Mouse (Mus musculus) large intestine, adult 2 months (tissue): ENCODE measurements around the gene 1700020L24Rik. TPM values are rescaled to one million over a fixed set of nuclear protein-coding genes. Genes with fewer than 3 reads are reported as not detected.

Source experiments
- DNase-seq: peaks from one replicate; pipeline ENCODE4 v3.0.0-alpha.2; 2012; ENCODE audit warnings: low read depth, low spot score
- WGBS: fragments of 180-500 bp; shearing (Covaris S2); methylation state at CpG from one replicate; pipeline ENCODE4 v1.1.7; 2018; 5-methylcytosine and 5-hydroxymethylcytosine counted together
- polyA plus RNA-seq: library from polyadenylated mRNA; depleted of rRNA; stranded (reverse); fragments of >200 nt; gene quantifications from 2 replicates; pipeline ENCODE4 v1.2.3, GENCODE M21; 2012

Gene 1700020L24Rik
- polyA plus RNA-seq, 1 experiment: 1.6 TPM

DNA sequence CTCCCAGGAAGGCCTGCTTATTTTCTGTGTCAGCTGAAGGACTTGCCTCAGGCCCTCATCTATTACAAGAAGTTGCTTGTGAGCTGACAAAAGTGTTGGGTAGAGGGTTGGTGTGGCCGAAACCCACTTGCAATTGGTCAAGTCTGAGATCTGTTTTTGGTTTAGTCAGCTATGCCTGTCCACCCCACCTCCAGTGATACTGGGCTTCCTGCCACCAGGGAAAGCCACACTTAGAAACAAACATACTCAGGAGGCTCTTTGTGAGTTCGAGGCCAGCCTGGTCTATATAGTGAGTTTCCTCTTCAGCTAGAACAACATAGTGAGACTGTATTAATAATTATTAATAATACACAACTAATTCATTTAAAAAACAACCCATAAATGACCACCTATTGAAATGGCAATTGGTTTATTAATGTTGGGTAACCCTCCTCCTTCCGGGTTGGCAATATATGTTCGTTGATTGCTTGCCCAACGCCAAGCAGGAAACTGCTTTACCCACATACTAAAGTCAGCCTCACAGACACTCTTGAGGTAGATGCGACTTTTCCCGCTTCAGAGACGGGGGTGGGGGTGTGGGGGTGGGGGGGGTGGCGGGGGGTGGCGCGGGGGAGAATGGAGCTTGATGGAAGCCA, 2.1 kb downstream of the 1700020L24Rik start:
- no peak for DNase-seq
- 18% methylated on average over 11 of the region's 11 CpGs for WGBS

DNA sequence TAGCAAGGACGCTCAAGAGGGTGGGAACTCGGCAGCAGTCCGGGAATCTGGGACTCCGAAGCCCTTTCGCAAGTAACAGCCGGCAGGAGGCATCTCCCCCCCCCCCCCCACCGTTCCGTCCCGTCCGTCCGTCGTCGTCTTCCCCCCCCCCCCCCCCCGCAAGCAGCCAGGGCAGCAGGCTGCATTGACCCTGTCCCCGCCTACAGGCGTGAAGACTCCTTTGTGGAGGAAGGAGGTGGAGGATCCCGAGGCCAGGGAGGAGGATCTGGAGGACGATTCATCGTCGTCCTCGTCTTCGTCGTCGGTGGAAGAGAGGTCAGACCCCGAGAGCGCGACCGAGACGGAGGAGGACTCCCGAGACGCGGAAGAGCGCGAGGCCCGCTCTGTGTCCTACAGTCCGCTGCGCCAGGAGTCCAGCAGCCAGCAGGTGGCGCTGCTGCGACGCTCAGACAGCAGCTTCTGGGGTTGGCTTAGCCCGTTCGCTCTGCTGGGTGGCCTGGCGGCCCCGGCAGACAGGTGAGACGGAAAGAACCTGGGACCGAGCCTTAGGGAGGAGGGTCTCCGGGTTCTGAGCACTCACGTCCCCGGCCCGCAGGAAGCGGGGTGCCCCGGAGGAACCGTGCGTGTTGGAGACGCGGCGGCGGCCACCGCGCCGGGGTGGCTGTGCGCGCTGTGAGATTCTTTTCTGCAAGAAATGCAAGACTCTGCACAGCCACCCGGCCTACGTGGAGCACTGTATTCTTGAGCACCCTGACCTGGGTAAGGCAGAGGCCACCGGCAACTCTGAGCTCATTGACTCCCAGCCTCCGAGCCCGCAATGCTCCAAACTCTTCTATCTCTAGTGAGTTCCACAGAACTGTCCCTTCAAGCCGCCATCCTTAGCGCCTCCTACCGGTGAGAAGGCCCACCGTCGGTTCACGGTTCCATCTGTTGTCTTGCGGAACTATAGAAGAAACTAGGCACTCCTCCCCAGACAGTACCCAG, 2.9 kb downstream of the 1700020L24Rik start:
- WGBS: under 1% methylated on average over 75 of the region's 75 CpGs
- DNase-seq: peak; percentile 89

GRCm38 (mm10) chr11:83441235-83441634, 3.8 kb downstream of the 1700020L24Rik start:
- DNase-seq: no peak
- WGBS: 54% methylated on average over 7 of the region's 7 CpGs

DNA sequence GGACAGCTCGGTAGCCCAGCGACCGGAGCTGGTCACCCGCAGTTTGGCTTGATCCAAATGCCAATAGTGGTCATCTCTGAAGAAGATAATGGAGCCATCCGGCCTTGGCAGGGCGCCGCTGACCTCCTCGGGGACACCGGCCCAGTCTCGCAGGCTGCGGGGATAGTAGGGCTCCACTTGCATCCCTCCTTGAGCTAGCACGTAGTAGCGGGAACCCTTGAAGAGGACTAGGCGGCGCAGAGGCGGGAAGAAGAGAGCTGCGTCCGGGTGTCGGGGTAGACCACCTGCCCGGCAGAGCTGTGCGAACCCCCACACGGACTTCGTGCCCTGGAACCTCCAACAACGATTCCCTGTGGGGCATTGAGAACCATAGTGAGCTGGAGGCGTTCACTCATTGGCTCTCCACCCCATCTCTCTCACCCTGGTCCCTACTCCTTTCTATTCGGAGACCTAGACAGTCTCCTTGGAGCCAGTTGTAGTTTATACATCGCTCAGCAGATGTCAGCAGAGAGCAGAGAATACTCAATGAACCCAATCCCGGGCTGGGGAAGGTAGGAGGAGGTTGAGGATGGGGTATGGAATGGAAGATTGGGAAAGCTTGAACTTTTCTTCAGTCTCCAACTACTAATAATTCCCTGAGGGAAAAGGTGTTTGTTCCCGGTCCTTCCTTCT, 5.3 kb downstream of the 1700020L24Rik start:
- DNase-seq: peak; percentile 67
- WGBS: 15% methylated on average over 29 of the region's 29 CpGs

- 15% methylated on average over 7 of the region's 7 CpGs for WGBS
- no peak for DNase-seq
Measured at GRCm38 (mm10) chr11:83443824-83444223, 6.3 kb downstream of the 1700020L24Rik start.

DNA sequence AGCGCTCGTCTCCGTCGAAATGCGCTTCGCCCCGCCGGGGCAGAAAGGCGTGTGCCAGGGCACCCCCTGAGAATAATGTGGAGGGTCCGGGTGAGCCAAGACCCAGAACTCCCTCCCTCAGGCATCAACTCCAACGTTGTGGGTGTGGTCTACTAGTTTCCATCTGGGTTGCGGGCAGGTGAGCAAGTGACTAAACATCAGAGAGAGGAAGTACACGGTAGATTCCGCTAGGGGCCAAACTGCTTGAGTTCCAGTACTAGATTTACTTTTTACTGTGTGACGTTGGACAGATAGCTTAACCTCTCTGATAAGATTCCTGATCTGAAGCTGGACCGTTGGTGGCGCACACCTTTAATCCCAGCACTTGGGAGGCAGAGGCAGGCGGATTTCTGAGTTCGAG, 7.5 kb downstream of the 1700020L24Rik start:
- WGBS: 28% methylated on average over 19 of the region's 19 CpGs
- no peak for DNase-seq

DNA sequence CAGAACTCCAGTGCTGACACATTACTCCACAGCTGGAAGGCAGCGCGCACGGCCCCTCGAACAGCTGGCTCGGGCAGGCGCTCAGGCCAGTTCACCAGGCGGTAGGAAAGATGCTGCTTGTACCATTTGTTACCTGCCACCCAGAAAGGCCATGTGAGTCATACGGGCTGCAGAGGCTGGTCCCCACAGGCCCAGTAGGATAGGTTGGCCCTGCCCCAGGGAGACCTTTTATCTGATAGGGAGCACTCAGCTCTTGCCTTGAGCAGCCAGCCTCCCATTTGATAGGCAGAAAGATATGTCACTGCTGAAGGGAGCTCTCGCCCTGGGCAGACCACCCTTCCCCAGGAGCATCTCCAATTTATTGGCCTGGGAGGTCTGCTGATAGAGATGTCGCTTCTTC, 10.1 kb downstream of the 1700020L24Rik start:
- DNase-seq: no peak
- 86% methylated on average over 10 of the region's 10 CpGs for WGBS

DNA sequence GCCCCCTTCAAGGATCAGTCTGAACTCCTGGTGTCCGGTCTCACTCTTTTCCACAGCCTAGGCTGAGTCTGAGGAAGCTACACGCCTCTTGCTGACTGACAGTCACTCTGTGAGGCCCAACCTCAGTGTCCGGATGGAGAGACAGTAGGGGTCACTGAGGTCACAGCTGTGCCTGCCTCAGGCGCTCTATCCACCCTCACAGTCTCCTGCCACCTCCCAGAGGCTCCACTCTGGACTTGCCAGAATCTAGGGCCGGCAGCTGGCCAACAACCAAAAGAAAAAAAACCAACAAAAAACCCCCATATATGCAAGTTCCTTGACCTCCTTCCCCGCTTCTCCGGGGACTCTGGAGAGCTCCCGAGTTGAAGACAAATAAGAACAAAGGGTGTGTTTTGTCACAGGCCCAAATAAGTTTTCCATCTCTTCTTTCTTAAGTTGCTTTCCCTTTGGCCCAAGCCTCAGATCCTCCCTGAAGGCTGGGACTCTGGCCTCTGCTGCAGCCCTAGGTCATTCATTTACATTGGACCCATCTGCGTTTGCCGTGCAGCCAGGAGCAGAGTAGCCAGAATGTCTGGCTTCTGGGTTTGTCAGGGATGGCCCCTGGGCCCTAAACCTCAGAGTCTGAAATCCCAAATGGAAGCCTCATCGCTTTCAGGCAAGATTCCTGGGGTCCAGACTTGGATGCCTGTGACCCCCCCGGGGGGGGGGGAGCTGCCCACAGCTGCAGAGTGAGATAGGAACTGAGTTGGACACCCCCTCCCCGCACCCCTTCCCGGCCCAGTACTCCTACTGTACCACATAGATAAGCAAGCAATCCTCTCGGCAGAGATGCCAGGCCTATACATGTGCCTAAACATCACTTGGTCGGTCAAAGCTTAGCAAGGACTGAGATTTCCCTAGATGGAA, 10.8 kb downstream of the 1700020L24Rik start:
- WGBS: 47% methylated on average over 16 of the region's 16 CpGs

DNA sequence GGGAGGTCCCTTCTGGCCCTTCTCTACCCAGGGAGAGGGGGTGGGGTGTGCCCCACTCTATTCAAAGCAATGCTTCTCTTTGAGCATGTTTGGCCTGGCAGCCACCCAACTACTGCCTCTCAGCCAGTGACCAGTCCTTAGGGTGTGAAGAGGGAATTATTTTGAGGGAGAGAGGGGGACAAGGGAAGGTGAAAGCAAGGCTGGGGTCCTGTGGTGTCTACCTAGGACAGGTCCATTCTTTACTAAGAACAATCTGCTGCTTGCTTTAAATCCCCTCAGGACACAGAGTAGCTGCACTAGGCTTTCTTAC, 11.4 kb downstream of the 1700020L24Rik start:
- no peak for DNase-seq

More for the DNA sequence above, 10.8 kb downstream of the 1700020L24Rik start:
- DNase-seq: no peak

GRCm38 (mm10) chr11:83449298-83449697, 11.8 kb downstream of the 1700020L24Rik start:
- WGBS: 58% methylated on average over 4 of the region's 4 CpGs
- no peak for DNase-seq

GRCm38 (mm10) chr11:83450550-83450949, 13.1 kb downstream of the 1700020L24Rik start:
- no peak for DNase-seq
- 62% methylated on average over 1 of the region's 1 CpGs for WGBS

GRCm38 (mm10) chr11:83451281-83451680, 13.8 kb downstream of the 1700020L24Rik start:
- no peak for DNase-seq
- 94% methylated on average over 10 of the region's 10 CpGs for WGBS

GRCm38 (mm10) chr11:83454548-83454947, 17.1 kb downstream of the 1700020L24Rik start:
- 7% methylated on average over 4 of the region's 4 CpGs for WGBS
- no peak for DNase-seq

GRCm38 (mm10) chr11:83455608-83456007, 18.1 kb downstream of the 1700020L24Rik start:
- WGBS: 32% methylated on average over 3 of the region's 3 CpGs
- DNase-seq: no peak

GRCm38 (mm10) chr11:83457257-83457656, 19.8 kb downstream of the 1700020L24Rik start:
- WGBS: 40% methylated on average over 7 of the region's 7 CpGs
- DNase-seq: no peak

GRCm38 (mm10) chr11:83457912-83458601, 20.6 kb downstream of the 1700020L24Rik start:
- WGBS: 35% methylated on average over 9 of the region's 9 CpGs
- no peak for DNase-seq

DNA sequence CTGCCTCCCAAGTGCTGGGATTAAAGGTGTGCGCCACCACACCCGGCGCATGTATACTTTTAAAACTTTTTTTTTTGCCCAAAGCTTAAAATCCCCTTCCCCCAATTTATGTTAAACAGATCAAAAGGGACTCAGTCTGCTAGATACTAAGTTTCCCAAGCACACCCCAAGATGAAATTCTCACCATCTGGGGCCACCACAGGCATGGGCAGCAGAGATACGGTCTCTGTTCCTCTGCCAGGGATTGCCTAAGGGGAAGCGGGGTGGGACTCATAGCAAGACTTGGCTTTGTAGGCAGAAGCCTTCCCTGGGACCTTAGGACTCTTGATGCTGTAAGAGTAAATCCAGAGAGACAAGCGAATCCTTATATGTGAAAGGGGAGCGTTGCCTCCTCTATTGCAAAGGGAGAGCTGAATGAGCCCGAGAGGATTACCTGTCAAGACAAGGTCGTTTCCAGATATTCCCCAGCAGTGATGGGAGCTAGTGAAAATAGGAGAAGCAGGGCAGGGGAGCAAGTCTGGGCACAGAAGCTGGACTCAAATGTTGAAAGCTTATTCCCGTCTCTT, 24.1 kb downstream of the 1700020L24Rik start:
- DNase-seq: no peak
- WGBS: 87% methylated on average over 10 of the region's 10 CpGs

GRCm38 (mm10) chr11:83462711-83463244, 25.3 kb downstream of the 1700020L24Rik start, which contains the start of gene Mmp28:
TSS of gene Mmp28 (minus strand) at chr11:83463071.
- 1% methylated on average over 42 of the region's 42 CpGs for WGBS

More at GRCm38 (mm10) chr11:83462711-83463244, 25.3 kb downstream of the 1700020L24Rik start, which contains the start of gene Mmp28:
- DNase-seq: no peak
